Mouse (Mus musculus): ENCODE measurements around the gene Mfsd11. TPM values are rescaled to one million over a fixed set of nuclear protein-coding genes. Genes with fewer than 3 reads are reported as not detected.

Mfsd11 gene
- polyA plus RNA-seq, 1 experiment: 33.0 TPM

DNA sequence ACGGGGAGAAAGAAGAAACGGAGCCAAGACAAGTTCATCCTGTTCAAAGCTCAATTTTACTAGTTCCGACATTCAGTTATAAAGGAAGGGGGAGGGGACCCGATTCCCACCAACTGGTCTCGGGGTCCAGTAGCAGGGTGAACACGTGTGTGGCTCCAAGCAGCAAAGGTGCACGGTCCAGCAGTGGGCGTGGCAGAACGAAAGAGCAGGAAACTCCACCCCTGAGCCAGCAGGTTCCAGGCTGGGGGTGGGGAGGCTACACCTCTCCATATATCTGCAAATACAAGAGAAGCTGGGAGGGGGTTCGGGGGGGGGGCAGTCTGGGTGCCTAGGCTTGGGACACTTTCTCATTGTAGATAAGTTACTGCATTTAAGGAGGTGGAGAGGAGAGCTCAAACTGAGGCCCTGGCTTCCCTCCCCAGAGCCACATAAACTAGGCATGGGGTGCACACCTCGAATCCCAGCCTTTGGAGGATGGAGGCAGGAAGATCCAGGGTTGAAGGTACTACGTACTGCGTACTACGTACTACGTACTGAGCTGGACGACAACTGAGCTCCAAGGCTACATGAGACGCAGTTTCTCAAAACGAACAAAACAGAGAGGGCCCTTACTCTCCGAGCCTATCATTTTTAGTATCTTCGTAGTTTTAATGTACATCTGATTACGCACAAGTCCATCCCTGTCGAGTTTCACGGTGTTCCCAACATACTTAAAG, 53.7 kb downstream of the Mfsd11 start:
- H3K4me1 ChIP-seq (ENCODE audit: control insufficient read depth, insufficient read depth, low read length): 0 out of 2 replicates have a peak, but pooled peaks cover 2% of the 10 kb centered on the region
- H3K27me3 ChIP-seq (ENCODE audit: control insufficient read depth, insufficient read depth, low read length): no peaks in the 10 kb centered on the region
- no peak overlapping the region for H3K27ac ChIP-seq (ENCODE audit: insufficient read depth, low read length)
- no peak for DNase-seq
- TF ChIP-seq POLR2A (IDR thresholded peaks at IDR 0.05; ENCODE audit: borderline replicate concordance, insufficient read depth, low read length): no peak
- TF ChIP-seq CTCF (IDR thresholded peaks at IDR 0.05; ENCODE audit: borderline replicate concordance, insufficient read depth, low read depth, low read length): no peak
- peak overlapping the region; percentile 33 for H3K4me3 ChIP-seq (replicated peaks; ENCODE audit: insufficient read depth, low read depth, low read length)
- 4% methylated on average over 23 of the region's 23 CpGs for WGBS

DNA sequence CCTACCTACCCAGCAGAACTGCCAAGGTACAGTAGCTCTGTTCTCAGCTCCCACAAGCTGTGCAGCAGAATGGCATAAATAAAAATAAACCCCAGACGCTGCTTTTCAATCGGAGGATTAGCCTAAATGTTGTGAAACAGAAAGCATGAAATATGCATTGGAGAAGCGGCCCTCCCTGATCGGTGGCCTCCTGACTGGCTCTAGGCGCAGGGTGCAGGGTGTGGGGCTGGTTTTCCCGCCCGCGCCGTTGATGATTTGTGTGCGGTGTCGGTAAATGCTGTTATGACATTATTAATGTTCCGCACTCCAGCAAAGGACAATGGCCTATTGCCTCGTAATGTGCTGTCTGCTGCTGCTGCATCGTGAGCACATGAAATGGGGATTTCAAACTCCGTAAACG, 61.3 kb downstream of the Mfsd11 start:
- TF ChIP-seq CTCF (IDR thresholded peaks at IDR 0.05; ENCODE audit: borderline replicate concordance, insufficient read depth, low read depth, low read length): no peak
- no peaks in the 10 kb centered on the region for H3K27me3 ChIP-seq (ENCODE audit: control insufficient read depth, insufficient read depth, low read length)
- no peak overlapping the region for H3K4me3 ChIP-seq (replicated peaks; ENCODE audit: insufficient read depth, low read depth, low read length)
- WGBS: 67% methylated on average over 16 of the region's 16 CpGs
- peaks cover 13% of the 10 kb centered on the region; the same call in 1 of the 2 replicates for H3K4me1 ChIP-seq (ENCODE audit: control insufficient read depth, insufficient read depth, low read length)
- no peak overlapping the region for H3K27ac ChIP-seq (ENCODE audit: insufficient read depth, low read length)
- DNase-seq: no peak

DNA sequence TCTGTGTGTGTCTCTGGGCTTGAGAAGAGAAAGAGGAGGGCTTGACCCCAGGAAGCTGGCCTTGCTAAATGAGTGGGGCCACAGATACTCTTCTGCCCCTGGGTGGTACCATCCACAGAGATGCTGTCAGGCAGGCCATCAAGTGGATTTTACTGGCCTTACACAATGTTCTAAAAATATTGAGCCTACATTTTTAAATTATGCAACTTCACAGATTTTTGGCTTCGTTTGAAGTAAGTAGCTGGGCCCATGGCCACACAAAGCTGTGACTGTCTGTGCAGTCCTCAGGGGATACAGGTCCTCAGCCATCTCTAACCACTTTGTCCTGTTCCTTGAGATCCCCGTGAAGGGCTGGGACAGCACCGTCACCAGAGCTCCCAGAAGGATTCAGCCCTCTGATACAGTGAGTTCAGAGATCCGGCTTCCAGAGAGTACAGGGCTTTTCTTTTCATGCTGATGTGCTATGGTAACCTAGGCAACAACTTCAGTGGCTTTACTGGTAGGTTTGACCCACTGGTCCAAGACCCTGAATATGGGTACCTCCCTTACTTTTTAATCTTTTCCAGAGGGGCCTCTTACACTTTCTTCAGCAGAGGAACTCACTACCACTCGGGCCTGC, 62.1 kb downstream of the Mfsd11 start:
- no peak for DNase-seq
- Histone ChIP-seq H3K4me3 (replicated peaks; ENCODE audit: insufficient read depth, low read depth, low read length) (no peak overlapping the region), H3K27ac (ENCODE audit: insufficient read depth, low read length) (no peak overlapping the region), H3K4me1 (ENCODE audit: control insufficient read depth, insufficient read depth, low read length) (peaks cover 14% of the 10 kb centered on the region; the same call in 1 of the 2 replicates), H3K27me3 (ENCODE audit: control insufficient read depth, insufficient read depth, low read length) (no peaks in the 10 kb centered on the region)
- TF ChIP-seq POLR2A (IDR thresholded peaks at IDR 0.05; ENCODE audit: borderline replicate concordance, insufficient read depth, low read length) (no peak), CTCF (IDR thresholded peaks at IDR 0.05; ENCODE audit: borderline replicate concordance, insufficient read depth, low read depth, low read length) (no peak)
- WGBS: 74% methylated on average over 5 of the region's 5 CpGs

DNA sequence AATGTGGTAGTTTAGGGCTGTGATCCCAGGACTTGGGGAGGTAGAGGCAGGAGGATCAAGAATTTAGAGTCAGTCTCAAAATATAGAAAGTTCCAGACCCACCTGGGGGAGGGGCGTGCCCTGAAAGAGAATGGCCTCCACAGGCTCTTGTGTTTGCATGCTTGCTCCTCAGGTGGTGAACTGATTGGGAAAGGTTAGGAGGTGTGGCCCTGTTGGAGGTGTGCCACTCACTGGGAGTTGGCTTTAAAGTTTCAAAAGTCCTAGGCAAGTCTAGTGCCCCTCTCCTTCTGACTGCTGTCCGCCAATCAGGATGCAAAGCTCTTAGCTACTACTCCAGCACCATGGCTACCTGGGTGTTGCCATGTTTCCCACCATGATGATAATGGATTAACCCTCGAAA, 63.0 kb downstream of the Mfsd11 start:
- no peak for DNase-seq
- WGBS: 96% methylated on average over 3 of the region's 3 CpGs

DNA sequence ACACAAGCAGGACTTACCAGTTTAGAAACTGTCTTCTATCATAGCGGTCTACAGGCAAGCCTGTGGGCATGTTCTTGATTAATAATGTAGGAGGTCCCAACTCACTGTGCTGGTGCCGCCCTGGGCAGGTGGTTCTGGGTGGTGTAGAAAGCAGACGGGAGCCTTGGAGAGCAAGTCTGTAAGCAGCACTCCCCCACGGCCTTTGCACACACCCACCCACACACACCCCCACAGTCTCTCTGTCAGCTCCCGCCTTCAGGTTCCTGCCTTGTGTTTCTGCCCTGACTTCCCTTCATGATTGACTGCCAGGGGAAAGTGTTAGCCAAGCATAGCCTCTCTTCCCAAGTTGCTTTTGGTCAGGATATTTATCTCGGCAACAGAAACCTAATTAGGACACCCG, 65.1 kb downstream of the Mfsd11 start:
- Histone ChIP-seq H3K27me3 (ENCODE audit: control insufficient read depth, insufficient read depth, low read length) (no peaks in the 10 kb centered on the region), H3K4me1 (ENCODE audit: control insufficient read depth, insufficient read depth, low read length) (peaks cover 23% of the 10 kb centered on the region), H3K4me3 (replicated peaks; ENCODE audit: insufficient read depth, low read depth, low read length) (no peak overlapping the region), H3K27ac (ENCODE audit: insufficient read depth, low read length) (no peak overlapping the region)
- WGBS: 64% methylated on average over 7 of the region's 7 CpGs
- no peak for TF ChIP-seq CTCF (IDR thresholded peaks at IDR 0.05; ENCODE audit: borderline replicate concordance, insufficient read depth, low read depth, low read length)
- TF ChIP-seq POLR2A (IDR thresholded peaks at IDR 0.05; ENCODE audit: borderline replicate concordance, insufficient read depth, low read length): no peak
- no peak for DNase-seq

More for the DNA sequence above, 63.0 kb downstream of the Mfsd11 start:
- H3K4me1 ChIP-seq (ENCODE audit: control insufficient read depth, insufficient read depth, low read length): peaks cover 20% of the 10 kb centered on the region; the same call in 1 of the 2 replicates
- no peaks in the 10 kb centered on the region for H3K27me3 ChIP-seq (ENCODE audit: control insufficient read depth, insufficient read depth, low read length)
- TF ChIP-seq CTCF (IDR thresholded peaks at IDR 0.05; ENCODE audit: borderline replicate concordance, insufficient read depth, low read depth, low read length) (no peak), POLR2A (IDR thresholded peaks at IDR 0.05; ENCODE audit: borderline replicate concordance, insufficient read depth, low read length) (no peak)
- H3K4me3 ChIP-seq (replicated peaks; ENCODE audit: insufficient read depth, low read depth, low read length): no peak overlapping the region
- no peak overlapping the region for H3K27ac ChIP-seq (ENCODE audit: insufficient read depth, low read length)

DNA sequence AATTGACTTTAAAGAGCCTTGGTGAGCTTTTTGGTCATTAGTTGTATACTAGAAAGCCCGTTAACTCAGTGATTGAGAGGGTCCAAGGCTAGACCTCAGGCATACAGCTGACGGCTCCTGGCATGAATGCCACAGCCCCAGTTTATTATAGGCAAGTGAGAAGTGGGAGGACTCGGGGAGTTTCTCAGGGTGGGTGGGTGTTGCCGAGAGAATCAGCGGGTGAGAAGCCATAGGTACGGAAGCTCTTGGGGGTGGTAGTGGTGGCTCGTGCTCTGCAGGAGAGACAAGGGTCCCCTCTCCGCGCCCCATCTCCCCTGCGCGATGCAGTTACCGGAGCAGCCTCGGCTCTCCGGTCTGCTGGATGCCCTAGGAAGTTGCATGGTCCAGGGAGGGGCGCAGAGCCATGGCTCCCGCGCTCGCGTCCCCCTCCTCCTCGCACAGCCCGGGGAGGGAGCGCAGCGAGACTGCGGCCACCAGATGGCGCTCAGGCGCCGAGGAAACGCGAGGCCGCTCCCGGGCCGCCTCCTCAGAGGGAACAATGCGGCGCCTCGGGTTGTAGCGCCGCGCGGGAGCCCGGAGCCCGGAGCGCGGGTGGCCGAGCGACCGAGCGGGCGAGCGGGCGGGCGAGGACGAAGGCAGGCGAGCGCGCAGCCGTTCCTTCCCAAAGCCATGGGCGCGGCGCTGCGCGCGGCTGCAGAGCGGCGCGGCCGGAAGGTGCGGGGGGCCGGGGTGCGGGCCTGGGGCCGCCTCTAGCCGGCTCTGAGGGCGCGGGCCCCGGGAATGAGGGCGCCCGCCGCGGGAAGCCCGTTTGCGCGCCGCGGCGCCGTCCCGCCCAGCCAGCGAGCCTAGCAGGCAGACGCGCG, 66.3 kb downstream of the Mfsd11 start, which contains the start of gene Mgat5b:
Gene Mgat5b, plus strand, starts transcription at position 541 of the 863 bp plus-strand sequence.
- H3K27ac ChIP-seq (ENCODE audit: insufficient read depth, low read length): no peak within 1 kb of the TSS
- peaks cover 21% of the 10 kb centered on the region for H3K4me1 ChIP-seq (ENCODE audit: control insufficient read depth, insufficient read depth, low read length)
- H3K4me3 ChIP-seq (replicated peaks; ENCODE audit: insufficient read depth, low read depth, low read length): peak within 1 kb of the TSS; percentile 54
- TF ChIP-seq POLR2A (IDR thresholded peaks at IDR 0.05; ENCODE audit: borderline replicate concordance, insufficient read depth, low read length) (no peak), CTCF (IDR thresholded peaks at IDR 0.05; ENCODE audit: borderline replicate concordance, insufficient read depth, low read depth, low read length) (peak; percentile 79)
- DNase-seq: peak; percentile 84 to 89
- whole genome bisulfite sequencing: 2% methylated on average over 87 of the region's 90 CpGs
- no peaks in the 10 kb centered on the region for H3K27me3 ChIP-seq (ENCODE audit: control insufficient read depth, insufficient read depth, low read length)

DNA sequence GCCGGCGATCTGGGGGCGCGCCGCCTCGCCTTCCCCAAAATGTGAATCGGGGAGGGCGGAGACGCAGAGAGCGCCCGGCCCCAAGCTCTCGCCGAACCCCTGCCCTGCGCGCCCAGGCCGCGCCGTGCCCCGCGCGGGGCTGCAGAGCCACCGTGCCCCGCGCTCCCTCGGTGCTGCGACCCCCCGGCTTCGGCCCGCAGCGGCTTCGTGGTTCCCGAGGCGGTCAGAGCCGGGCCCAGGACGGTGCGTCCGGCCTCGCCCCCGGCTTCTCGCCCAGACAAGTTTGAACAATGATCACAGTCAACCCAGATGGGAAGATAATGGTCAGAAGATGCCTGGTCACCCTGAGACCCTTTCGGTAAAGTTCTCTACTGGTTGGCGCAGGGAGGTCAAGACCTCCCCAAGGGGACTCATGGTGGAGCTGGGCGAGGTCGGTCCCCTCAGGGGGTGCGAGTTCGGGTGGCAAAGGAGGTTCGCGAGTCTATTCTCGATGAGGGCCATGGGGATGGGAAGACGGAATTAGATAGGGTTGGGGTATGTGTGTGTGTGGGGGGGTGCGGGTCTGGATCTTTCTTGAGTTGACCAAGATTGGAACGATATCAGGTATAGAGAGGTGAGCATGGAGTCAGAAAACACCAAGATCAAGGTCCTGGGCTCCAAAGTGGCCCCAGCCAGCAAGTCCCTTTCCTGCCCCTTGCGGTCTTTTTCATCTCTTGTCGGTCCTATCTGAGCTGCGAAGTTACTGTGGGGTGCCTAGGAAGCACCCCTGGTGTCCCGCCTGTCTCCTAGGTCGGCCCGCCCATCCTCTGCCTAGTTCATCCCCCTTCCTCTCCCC, 67.2 kb downstream of the Mfsd11 start:
- Histone ChIP-seq H3K4me3 (replicated peaks; ENCODE audit: insufficient read depth, low read depth, low read length) (peak overlapping the region; percentile 54), H3K27me3 (ENCODE audit: control insufficient read depth, insufficient read depth, low read length) (no peaks in the 10 kb centered on the region), H3K27ac (ENCODE audit: insufficient read depth, low read length) (no peak overlapping the region), H3K4me1 (ENCODE audit: control insufficient read depth, insufficient read depth, low read length) (peaks cover 18% of the 10 kb centered on the region)
- peak in 1 of 2 experiments; percentile 28 for DNase-seq
- TF ChIP-seq CTCF (IDR thresholded peaks at IDR 0.05; ENCODE audit: borderline replicate concordance, insufficient read depth, low read depth, low read length) (no peak), POLR2A (IDR thresholded peaks at IDR 0.05; ENCODE audit: borderline replicate concordance, insufficient read depth, low read length) (no peak)
- WGBS: 4% methylated on average over 57 of the region's 58 CpGs
